Mouse (Mus musculus) gastrocnemius, postnatal 36 days (tissue): ENCODE results near the gene Fgfr2. TPM values are rescaled to one million over a fixed set of nuclear protein-coding genes. Genes with fewer than 3 reads are reported as not detected.
A peak's percentile ranks its signal among the peaks of the same experiment; 100 is the strongest.

ENCODE experiments used
- DNase-seq, 2 experiments: peaks; one replicate each; pipeline ENCODE4 v3.0.0; 2022
- intact Hi-C: fragments of 180-260 bp; cut with DNase I; formaldehyde crosslinking; loops from one replicate; pipeline ENCODE4 v1.15.1; 2025
- total RNA-seq, 2 experiments: library from RNA; stranded (reverse); gene quantifications; 2 replicates each; pipeline ENCODE4 v1.2.3; 2021

The Fgfr2 gene
- total RNA-seq, 2 experiments from 2014 or later = 0.28 to 0.49 TPM

DNA sequence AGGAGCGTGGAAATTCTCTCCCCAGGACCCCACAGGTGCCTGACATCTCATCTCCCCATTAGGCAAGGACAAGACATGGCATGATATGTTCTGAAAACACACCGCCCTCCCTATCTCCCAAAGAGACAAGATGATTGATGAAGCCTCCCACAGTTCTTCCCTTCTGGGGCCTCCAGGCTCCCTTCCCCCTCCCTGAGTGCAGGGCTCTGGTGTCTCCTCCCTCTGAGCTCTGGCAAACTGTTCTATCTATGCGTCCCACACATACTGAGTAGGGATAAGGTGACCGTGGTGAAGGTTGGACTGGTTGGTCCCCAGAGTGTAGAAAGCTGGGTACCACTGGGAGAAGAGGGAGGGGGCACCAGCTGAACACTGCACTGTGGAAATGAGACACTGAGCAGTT lies 1024.7 kb downstream of the Fgfr2 start:
- no peak for DNase-seq
- intact Hi-C loops = no loop called here

DNA sequence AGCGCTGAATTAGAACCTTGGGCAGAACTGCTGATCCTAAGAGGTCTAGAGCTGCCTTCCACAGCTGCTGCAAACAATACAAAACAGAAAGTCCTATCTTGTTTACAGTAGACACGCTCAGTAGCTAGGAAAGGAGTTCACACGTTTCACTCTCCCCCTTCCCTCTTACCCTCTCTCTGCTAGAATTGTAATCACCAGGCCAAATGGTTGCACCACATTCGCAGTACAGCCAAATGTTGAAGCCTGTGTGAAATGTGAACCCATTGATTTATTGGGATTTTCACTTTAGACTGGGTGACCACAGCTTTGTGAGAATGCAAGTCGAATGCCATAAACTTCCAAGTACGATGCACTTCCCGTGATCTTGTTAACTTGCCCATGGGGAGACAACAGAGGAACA lies 1028.5 kb downstream of the Fgfr2 start:
- intact Hi-C loops = no loop called here
- DNase-seq = no peak

DNA sequence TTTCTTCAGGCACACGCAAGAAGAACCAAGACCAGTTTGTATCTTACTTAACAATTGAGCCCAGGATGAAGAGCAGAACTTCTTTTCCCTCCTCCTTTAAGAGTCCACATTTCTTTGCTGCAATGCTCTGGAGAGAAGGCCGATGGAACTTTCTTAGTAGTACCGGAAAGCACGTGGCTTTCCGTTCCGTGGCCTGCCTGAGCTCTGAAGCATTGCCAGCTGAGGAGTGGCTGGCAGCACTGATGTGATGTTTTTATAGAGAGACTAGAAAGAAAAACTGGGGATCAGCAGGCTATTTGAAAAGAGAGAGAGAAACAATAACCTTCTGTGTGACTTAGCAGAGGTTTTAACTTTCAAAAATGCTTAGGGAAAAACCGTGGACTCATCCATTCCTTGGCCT lies 1031.6 kb downstream of the Fgfr2 start:
- intact Hi-C loops = no loop called here
- peak in 1 of 2 experiments; percentile 25 for DNase-seq

DNA sequence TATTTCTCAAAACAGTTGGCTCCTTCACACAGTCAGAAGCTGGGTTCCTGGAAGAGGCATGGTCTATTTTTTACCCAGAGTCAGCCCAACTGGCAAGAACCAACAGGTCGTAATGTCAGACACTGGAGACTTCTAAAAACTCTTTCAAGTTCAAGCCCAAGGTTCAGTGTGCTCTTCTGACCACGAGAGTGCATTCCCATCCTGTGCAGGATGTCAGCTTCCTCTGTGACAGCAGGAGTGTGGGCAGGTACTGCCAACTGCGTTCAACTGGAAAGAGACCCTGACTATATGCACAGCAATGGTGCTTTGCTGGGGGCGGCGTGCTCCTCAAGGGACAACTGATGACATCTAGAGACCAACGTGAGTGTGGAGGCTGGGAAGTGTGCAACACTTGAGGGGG lies 1034.5 kb downstream of the Fgfr2 start:
- intact Hi-C loops = no loop called here

DNA sequence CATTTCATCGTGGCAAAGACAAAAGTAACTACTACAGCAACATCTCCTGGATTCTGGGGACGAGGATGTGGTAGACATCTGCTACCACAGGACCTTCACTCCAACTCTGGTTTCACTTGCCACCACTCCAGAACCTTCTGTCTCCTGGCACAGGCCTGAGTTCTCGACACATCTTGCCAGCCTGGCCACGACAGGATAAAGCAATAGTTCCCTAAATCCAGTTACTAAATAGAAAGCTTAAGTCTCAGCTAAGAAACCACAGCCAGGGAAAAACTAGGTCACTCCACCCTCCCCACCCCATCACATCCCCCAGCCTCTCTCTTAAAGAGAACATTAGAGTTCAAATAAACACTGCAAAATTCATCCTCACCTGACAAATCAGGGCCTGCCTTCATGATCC lies 1035.0 kb downstream of the Fgfr2 start:
- intact Hi-C loops = no loop called here
- DNase-seq = peak in 1 of 2 experiments; percentile 29

More for the DNA sequence above, 1034.5 kb downstream of the Fgfr2 start:
- DNase-seq = no peak

DNA sequence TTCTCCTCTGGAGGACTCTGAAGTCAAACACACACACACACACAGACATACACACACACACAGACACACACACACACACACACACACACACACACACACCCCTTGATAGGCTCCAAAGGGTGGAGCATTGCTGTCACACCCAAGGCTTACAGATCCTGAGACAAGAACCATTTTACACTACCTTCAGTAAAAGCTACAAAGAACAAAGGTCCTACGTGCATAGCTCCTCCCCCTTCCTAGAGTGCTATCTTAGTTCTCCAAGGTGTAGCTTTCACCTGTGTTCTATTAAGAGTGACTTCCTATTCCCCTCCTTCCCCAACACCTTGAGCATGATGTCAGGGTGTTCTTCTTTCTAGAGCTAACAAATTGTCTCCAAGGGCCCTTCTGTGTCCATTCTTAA lies 1047.3 kb downstream of the Fgfr2 start:
- intact Hi-C loops = no loop called here

DNA sequence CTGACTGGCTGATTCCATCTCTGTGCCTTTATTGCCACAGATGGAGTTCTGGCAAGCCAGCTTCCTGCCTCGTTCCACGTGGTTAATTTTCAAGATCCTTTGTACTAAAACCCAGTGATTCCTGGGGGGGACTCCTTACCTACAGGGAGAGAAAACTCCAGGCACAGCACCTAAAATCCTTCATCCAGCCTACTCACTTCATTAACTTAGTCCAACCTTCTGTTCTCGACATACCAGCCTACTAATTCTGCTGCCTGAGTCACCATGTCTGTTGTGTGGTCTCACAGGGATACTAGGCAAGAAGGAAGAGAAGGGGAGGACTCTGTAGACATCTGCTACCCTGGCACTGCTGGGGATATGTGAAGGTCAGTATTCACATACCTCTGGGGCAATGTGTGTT lies 1048.6 kb downstream of the Fgfr2 start:
- no peak for DNase-seq
- intact Hi-C loops = no loop called here

More for the DNA sequence above, 1047.3 kb downstream of the Fgfr2 start:
- DNase-seq = no peak

DNA sequence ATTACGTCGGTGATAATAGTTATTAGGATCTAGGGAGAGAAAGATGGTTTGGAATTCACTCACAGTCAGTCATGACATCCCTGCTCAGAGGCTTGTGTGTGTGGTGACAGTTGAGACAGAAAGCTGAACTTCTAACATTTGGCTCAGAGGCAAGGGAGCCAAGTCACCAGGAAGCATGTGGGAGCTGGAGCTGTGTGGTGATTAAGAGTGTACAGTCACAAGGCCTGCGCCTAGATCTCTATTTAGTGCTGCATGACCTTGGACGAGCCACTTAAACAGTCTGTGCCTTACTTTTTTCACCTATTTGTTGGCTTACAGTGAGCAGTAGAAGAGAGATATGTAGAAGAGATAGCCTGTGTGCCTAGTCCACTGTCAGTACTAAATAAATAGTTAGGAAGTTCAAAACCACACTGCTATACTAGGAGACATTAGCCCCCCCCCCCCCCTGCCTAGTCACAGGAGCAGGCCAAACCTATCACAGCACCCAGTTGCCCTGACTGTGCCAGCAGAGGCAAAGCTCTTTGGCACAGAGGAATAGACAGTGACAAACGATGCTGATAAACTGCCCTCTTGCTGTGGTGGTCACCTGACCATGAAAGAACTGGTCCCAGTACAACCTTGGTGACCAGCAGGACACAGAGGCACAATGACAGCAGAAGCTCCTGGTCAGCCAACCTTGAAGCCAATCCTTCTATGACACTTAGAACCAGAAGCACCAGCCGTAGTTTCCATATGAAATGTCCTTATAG lies 1052.1 kb downstream of the Fgfr2 start:
- intact Hi-C loops = no loop called here
- DNase-seq = no peak

DNA sequence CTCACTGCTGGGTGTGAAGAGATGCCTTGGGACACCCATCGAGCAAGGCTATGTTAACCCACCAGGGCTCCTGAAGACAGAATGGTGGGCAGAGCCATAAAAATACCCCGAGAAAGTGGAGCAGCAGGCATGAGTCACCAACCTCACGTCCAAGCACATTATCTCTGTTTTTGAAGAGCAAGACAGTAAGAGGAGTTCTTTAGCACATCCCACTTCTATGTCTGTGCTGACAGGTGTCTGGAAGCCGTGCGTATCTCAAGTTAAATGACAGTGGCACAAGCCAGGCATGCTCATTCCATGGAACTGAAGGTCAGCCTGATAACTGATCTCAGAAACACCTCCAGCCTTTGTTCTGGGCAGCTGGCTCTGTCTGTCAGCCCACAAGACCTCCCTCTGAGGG lies 1055.2 kb downstream of the Fgfr2 start:
- DNase-seq = no peak
- intact Hi-C loops = no loop called here

DNA sequence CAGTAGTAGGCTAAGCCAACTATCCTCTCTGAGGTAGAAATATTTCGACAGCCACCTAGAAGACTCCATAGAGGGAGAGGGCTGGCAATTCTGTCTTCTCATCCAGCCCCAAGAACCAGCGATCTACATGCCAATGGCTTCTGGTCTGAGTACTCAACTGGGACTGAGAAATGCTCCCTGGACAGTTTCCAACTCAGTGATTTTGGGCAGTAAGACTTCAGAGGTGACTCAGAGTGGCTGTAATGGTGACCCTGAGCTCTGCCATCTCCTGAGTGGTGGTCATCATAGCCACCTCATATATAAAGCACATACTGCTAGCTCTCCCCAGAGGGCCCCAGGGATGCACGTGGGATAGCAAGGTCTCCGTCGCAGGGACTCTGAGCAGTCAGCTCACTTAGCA lies 1055.6 kb downstream of the Fgfr2 start:
- intact Hi-C loops = no loop called here
- no peak for DNase-seq

DNA sequence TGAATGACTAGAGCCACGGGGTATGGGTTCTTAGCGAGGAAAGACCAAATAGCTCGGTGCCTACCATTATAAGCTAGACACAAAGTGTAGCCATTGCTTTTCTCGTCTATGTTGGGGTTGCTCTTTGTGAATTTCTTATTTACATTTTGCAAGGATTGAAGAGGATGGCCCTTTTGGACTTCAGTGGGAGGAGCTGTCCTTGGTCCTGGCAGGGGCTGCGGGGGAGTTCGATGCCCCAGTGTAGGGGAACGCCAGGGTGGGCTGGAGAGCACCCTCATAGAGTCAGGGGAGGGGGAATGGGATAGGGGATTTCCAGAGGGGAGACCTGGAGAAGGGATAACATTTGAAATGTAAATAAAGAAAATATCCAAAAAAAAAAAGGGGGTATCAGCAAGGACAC lies 1063.0 kb downstream of the Fgfr2 start:
- no peak for DNase-seq
- intact Hi-C loops = no loop called here

DNA sequence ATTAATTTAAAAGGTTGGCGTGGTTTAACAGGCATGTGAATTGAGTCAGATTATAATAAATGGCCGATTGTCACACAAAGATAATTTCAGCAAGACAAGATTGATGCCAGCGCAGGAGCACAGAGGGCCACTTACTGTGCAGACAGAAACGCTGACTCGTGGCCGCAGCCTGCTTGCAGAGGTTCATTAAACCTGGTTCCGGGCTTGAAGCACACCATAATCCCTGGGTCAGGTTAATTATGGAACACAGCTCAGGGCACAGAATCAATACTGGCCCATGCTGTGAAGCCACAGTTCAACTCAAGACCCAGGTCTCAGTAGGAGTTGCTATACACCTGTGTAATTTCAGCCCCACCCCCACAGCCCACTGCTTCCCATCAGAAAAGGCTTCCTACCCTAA lies 1066.6 kb downstream of the Fgfr2 start:
- DNase-seq = no peak
- intact Hi-C loops = no loop called here

DNA sequence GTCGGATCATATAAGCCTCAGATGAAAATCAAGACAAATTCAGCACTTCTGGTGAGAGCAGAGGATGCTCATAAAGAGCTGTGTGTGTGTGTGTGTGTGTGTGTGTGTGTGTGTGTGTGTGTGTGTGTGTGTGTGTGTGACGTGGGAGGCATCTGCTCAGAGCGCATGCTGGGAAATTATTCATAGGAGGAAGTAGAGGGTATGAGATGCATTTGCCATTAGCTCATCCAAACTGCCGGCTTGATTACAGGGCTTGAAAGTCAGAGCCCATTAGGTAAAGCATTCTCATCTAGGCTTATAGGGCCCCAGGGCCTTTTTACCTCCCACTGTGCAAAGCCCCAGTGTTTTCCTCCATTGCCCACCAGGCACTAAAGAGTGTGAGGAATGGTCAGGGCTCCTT lies 1076.5 kb downstream of the Fgfr2 start:
- DNase-seq = no peak
- intact Hi-C loops = no loop called here

DNA sequence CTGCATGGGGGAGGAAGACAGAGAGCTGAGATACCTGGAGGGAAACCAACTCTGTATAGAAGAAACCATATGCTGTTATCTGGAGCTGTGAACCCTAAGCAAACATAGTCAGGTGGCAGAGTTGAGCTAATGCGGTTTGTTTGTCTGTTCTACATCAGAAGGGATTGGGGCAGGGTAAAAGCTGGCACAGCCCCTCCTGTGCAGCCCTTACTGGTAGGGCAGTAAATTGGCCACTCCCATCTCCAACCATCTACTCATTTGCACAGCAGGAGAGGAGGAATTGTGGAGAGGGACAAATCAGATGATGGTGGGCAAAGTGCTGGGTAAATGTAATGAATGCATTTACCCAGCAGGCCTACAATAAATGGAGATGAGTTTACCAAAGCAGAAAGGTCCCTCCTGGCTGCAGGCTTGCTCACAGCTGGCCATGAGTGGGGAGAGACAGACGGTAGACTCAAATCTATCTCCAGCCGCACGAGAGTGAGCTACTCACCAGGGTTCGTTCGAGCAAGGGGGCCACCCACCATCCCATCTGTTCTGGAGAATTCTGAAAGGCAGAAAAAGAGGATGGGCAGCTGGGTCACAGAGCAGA lies 1091.1 kb downstream of the Fgfr2 start:
- intact Hi-C loops = no loop called here
- no peak for DNase-seq

DNA sequence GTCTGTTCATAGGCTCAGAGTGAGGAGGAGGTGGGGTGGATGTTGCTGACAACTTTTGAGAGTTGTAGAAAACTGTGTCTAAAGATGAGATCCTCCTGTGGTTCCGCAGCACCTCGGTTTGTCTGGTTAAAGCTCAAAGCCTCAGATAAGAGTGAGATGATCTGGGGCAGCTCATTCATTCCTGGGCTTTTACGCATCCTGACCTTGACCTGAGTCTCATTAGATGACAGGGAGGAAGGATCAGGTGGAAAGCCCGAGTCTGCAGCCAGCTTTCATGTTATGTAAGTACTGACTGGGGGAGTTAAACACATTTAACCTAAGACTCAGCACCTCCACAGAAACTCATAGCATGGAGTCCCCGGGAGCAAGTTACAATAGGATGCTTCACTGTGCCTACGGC lies 1096.5 kb downstream of the Fgfr2 start:
- intact Hi-C loops = no loop called here
- no peak for DNase-seq

DNA sequence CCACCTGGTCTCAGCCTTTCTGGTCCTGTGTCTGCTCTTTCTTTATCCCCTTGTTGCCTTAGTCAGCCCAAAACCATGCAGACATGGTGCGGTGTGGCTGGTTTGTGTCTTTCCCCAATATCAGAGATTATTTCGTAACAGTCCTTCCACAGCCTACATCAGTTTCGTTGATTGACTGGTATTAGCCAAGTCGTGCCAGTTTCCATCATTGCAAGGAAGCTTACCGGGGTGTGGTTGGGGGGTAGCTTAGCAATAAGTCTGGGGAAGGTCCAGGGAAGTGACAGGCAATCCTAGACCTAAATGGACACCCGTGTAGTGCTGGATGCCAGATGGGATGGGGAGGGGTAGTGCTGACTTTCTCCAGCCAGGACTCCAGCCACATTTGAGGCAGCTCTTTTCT lies 1097.6 kb downstream of the Fgfr2 start:
- DNase-seq = no peak
- intact Hi-C loops = no loop called here

DNA sequence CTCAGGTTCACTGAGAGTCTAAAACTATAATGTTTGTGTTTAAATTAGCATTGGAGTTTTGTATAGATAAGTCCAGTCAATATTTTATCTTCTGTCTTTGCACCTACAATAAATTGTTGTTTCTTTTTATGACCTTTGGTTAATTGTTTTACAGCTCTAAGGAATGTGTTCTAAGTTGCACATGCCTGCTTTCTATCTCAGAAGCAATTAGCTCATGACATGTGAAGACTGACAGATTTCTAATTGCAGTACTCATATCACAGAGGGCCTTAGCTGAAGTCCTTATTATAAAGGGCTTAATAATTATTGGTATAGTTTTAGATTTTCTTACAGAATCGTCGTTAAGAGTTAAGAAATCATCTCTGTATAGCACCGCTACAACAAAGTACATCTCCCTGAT lies 1107.2 kb downstream of the Fgfr2 start:
- DNase-seq = no peak
- intact Hi-C loops = no loop called here

DNA sequence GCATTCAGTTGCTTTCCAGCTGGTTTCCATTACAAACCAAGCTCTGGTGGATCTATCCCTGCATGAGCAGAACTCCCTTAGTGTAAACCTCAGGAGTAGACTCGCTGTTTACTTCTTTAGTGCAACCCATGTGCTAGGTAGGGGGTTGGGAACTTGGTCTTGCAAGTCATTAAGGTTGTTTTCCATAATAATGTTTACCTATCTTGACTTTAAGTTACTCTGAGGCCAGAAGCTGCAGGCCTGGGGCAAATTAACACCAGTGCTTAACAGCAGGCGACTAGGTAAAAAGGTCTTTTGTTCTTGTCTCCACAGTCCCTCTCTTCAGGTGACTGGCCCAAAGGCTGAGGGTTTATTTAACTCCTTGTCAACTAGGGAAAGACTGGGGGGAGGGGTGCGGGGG lies 1108.0 kb downstream of the Fgfr2 start:
- no peak for DNase-seq
- intact Hi-C loops = no loop called here

DNA sequence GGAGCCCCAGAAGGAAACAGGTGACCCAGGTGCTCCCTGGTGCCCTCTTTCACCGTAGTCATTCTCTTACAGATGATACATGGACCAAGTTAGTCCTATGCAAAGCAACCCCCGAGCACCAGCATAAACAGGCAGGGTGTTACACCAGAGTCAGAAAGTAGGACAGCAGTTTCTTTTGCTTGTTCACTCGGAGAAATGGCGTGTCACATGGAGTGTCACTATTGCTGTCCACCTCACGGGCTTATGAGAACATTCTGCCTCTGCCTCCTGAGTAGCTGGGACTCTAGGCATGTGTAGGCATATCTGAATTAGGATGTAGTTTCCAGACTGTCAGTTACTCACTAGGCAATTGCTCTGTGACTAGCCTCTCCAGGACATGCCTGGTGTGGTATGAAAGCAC lies 1109.2 kb downstream of the Fgfr2 start:
- DNase-seq = no peak
- intact Hi-C loops = no loop called here

DNA sequence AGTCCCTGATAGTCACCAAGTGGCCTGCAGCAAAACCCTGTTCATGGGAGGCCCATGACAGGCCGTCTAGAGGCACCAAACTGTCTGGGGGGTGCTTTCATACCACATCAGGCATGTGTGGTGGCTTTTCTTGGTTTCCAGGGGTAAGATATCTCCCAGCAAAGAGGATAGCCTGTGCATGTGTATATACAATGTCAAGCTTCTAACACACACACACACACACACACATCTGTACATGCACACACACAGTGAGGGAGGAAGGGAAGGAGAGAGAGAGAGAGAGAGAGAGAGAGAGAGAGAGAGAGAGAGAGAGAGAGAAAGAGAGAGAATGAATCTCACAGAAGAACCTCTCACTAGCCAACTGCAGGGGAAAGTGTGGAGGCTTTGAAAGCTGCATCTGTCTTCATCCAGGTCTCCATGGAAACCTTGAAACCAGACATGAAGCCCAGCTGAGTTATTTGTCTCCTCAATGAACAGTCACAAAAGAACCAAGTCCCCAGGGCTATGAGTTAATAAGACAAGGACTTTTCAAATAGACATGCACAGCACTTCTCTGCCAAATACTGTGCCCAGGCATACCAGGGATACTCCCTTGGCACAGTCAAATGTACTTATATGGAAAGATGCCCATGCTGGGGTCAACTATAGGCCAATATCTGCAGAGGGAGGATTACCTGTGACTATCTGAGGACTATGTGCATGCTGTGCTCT lies 1110.0 kb downstream of the Fgfr2 start:
- intact Hi-C loops = no loop called here

DNA sequence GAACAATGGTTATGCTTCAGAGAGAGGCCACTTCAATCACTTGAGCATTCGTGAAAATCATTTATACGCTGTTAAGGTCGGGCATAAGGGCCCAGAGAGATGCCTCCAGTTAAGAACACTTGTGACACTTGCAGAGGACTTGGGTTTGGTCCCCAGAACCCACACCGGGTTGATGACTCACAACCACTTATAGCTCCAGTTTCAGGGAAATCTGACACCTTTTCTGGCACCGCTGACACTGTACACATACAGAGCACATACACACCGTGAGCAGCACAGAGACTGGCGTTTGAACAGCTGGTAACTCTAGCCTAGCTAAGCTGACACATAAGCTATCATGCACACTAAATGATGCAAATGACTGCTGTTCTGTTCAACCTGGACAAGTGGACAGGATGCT lies 1114.1 kb downstream of the Fgfr2 start:
- intact Hi-C loops = no loop called here
- DNase-seq = no peak

More for the DNA sequence above, 1110.0 kb downstream of the Fgfr2 start:
- no peak for DNase-seq
